Mouse (Mus musculus) forebrain, embryonic 15.5 days (tissue): Measurements from ENCODE around the gene Pcgf2. TPM values are rescaled to one million over a fixed set of nuclear protein-coding genes. Genes with fewer than 3 reads are reported as not detected.

Experiments used
- ATAC-seq: fragments of 200-750 bp; cut with Nextera tagmentation; replicated peaks from 2 replicates; pipeline ENCODE4 v1.8.0; 2017; ENCODE audit warnings: mild to moderate bottlenecking, moderate TSS enrichment, moderate library complexity
- H3K27ac ChIP-seq: fragments of 300-500 bp; sonication (generic); replicated peaks from 2 replicates; pipeline ENCODE4 v1.5.1; 2015; ENCODE audit warnings: mild to moderate bottlenecking, inconsistent platforms
- H3K27me3 ChIP-seq: fragments of 300-500 bp; sonication (generic); 2 replicates; pipeline ENCODE4 v1.6.1; 2015; ENCODE audit warnings: inconsistent platforms
- H3K36me3 ChIP-seq: fragments of 300-500 bp; sonication (generic); 2 replicates; pipeline ENCODE4 v1.6.1; 2015; ENCODE audit warnings: mild to moderate bottlenecking, inconsistent platforms
- H3K4me1 ChIP-seq: fragments of 300-500 bp; sonication (generic); 2 replicates; pipeline ENCODE4 v1.6.1; 2015; ENCODE audit warnings: inconsistent platforms
- H3K4me2 ChIP-seq: fragments of 300-500 bp; sonication (generic); replicated peaks from 2 replicates; pipeline ENCODE4 v1.6.1; 2015; ENCODE audit warnings: mild to moderate bottlenecking, inconsistent platforms
- H3K4me3 ChIP-seq: fragments of 300-500 bp; sonication (generic); 2 replicates; pipeline ENCODE4 v1.5.1; 2015; ENCODE audit warnings: mild to moderate bottlenecking, inconsistent platforms
- H3K9ac ChIP-seq: fragments of 300-500 bp; sonication (generic); replicated peaks from 2 replicates; pipeline ENCODE4 v1.6.1; 2015; ENCODE audit warnings: mild to moderate bottlenecking, inconsistent platforms
- H3K9me3 ChIP-seq: fragments of 300-500 bp; sonication (generic); 2 replicates; pipeline ENCODE4 v1.6.1; 2016; ENCODE audit warnings: inconsistent platforms
- WGBS: fragments of 180-500 bp; shearing (Covaris S2); methylation state at CpG from one replicate; pipeline ENCODE4 v1.1.7; 2015; ENCODE audit warnings: mixed read lengths; 5-methylcytosine and 5-hydroxymethylcytosine counted together
- polyA plus RNA-seq: library from polyadenylated mRNA; unstranded; fragments of >200 nt; fragmentation: Nextera tagmentation; extraction: Ambion mirVana; gene quantifications from 2 replicates; pipeline ENCODE4 v1.2.1, GENCODE M21; 2015

Pcgf2 gene
- polyA plus RNA-seq, 1 experiment from 2014 or later = 18.8 TPM

- Histone ChIP-seq H3K27ac (peak overlapping the region; percentile 98), H3K27me3 (no peaks in the 10 kb centered on the region), H3K36me3 (no peaks in the 10 kb centered on the region), H3K4me3 (peak overlapping the region; percentile 93), H3K9me3 (no peaks in the 10 kb centered on the region), H3K4me1 (peaks cover 59% of the 10 kb centered on the region), H3K9ac (peak overlapping the region; percentile 97), H3K4me2 (peak overlapping the region; percentile 74)
- peak; percentile 14 for ATAC-seq
- 1% methylated on average over 6 of the region's 9 CpGs for WGBS
Observed at GRCm38 (mm10) chr11:97699626-97700002, 683 bp downstream of the Pcgf2 start.

DNA sequence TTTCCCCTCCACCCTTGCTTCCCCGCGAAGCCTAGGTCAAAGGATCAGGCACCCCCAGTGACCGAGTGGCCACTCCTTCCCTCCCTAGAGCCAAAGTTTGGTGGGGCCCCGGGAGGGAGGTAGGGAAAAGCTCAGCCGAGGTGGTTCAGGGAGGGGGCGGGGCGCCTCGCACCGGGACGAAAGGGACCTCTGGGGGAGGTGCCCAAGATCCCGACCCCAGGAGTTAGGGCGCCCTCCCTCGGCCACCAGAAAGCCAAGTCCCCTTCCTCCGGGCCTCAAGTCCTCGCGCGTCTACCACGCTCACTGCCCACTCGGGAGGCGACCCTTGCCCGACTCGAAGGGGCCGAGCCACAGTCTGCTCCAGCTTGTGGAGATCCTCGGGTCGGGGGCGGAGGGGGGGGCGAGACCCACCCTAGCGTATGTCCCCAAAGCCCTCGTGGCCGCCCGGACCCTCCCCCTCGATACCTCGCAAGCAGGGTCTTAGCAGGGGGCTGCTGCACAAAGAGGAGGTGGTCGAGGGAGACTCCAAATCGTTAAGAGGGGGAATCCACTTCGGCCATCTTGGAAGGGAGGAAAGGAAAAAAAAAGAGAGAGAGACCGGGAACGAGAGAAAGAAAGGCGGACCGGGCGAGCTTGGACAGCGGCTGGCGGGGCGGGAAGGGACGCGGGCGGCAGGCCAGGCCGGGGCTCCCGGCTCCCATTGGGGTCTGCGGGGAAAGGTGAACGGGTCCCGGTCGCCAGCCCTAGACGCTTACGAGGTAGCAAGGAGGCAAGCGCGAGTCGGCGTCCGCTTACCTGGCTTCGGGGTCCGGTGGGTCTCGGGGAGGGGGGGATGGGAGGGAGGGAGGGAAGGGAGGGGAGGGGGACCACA lies 1.3 kb downstream of the Pcgf2 start:
- Histone ChIP-seq H3K4me2 (peak overlapping the region; percentile 82), H3K9me3 (no peaks in the 10 kb centered on the region), H3K4me3 (peak overlapping the region; percentile 93), H3K27ac (peak overlapping the region; percentile 98), H3K9ac (peak overlapping the region; percentile 97), H3K27me3 (no peaks in the 10 kb centered on the region), H3K4me1 (peaks cover 59% of the 10 kb centered on the region), H3K36me3 (no peaks in the 10 kb centered on the region)
- WGBS = under 1% methylated on average over 55 of the region's 63 CpGs
- no peak; the same call in 1 of the 2 replicates for ATAC-seq

DNA sequence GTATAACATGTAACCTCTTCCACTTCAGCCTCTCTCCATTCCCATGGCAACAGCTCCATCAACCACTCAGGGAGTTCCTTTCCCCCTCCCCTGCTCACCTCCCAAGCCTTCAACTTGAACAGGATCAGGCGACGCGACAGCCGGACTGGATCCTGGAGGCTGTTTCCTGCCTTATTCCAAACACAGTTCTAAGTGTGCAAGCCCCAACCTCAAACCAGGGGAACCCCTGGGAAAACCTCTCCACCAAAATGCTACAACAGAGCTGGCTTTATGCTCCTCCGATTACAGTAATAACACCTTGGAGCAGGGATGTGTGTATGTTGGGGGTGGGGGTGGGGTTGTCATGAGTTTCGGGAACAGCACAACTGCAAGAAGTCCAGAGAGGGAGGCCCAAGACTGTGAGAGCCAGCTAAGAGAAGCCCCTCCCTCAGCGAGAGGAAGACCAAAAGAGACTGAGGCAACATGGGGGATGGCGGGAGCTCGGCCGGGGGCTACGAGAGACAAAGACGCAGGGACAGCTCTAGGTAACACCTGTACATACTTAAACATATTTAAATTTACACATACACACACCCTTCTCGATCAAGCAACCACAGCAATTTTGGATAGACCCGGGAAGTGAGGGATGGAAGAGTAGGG lies 2.3 kb downstream of the Pcgf2 start:
- H3K4me2 ChIP-seq = peak overlapping the region; percentile 82
- ATAC-seq = no peak
- WGBS = 0% methylated on average over 14 of the region's 14 CpGs
- peak overlapping the region; percentile 93 for H3K4me3 ChIP-seq
- no peaks in the 10 kb centered on the region for H3K27me3 ChIP-seq
- H3K27ac ChIP-seq = peak overlapping the region; percentile 98
- H3K36me3 ChIP-seq = no peaks in the 10 kb centered on the region
- no peaks in the 10 kb centered on the region for H3K9me3 ChIP-seq
- peaks cover 64% of the 10 kb centered on the region for H3K4me1 ChIP-seq
- H3K9ac ChIP-seq = peak overlapping the region; percentile 97

GRCm38 (mm10) chr11:97697199-97697890 lies 3.0 kb downstream of the Pcgf2 start:
- no peaks in the 10 kb centered on the region for H3K9me3 ChIP-seq
- H3K4me1 ChIP-seq = peaks cover 64% of the 10 kb centered on the region
- H3K27me3 ChIP-seq = no peaks in the 10 kb centered on the region
- no peak for ATAC-seq
- H3K4me2 ChIP-seq = peak overlapping the region; percentile 82
- H3K4me3 ChIP-seq = peak overlapping the region; percentile 93
- H3K27ac ChIP-seq = peak overlapping the region; percentile 98
- peaks cover 6% of the 10 kb centered on the region for H3K36me3 ChIP-seq
- peak overlapping the region; percentile 97 for H3K9ac ChIP-seq
- WGBS = 51% methylated on average over 11 of the region's 11 CpGs

DNA sequence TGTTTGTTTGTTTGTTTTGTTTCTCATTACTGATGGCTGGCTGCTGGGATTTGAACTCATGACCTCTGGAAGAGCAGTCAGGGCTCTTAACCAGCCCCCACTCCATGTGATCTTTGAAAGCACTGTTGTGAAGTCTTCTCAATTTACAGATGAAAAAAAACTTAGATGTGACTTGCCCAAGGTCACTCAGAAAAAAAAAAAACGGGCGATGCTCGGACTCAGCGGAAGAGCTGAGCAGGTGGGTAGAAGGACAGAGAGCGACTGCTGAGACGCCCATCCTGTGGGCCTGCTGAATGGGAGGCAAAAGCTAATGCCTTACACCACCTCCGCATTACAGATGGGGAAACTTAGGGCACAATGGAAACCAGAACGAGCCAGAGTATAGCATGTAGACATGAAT lies 3.6 kb downstream of the Pcgf2 start:
- H3K9ac ChIP-seq = peak overlapping the region; percentile 35
- 66% methylated on average over 8 of the region's 8 CpGs for WGBS
- no peaks in the 10 kb centered on the region for H3K27me3 ChIP-seq
- peak overlapping the region; percentile 82 for H3K4me2 ChIP-seq
- H3K4me3 ChIP-seq = peak overlapping the region; percentile 93
- peaks cover 13% of the 10 kb centered on the region for H3K36me3 ChIP-seq
- ATAC-seq = no peak
- peaks cover 59% of the 10 kb centered on the region for H3K4me1 ChIP-seq
- peak overlapping the region; percentile 83 for H3K27ac ChIP-seq
- no peaks in the 10 kb centered on the region for H3K9me3 ChIP-seq

DNA sequence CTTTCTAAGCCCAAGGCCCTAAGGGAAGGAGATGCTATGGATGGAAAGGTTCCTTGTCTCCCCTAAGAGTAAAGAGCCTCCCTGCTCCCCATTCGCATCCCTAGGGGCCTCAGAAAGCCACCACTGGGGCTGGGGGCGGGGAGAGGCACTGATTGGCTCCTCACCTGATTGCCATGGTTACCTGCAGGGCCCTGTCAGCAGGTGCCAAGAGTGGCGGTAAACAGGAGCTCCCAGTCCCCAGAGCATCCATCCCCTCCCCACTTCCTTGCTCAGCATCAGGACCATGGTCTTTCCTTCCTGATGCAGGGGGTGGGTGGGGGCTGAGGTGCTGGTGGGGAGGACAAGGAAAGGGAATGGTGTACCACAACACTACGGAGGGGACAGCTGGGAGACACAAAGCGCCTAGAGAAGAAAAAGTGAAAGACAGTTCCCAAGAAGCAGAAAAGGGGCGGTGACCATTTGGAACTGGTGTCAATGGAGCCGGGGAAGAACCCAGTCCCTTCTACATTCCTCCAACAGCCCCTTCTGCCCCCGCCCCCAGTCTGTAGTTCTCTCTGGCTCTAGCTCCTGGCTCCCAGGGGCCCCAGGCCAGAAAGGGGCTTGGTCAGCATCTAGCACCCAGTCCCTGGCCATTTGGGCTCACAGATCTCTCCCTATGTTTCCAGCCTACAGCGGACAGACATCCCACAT lies 4.4 kb downstream of the Pcgf2 start:
- WGBS = 8% methylated on average over 9 of the region's 9 CpGs
- Histone ChIP-seq H3K4me3 (peak overlapping the region; percentile 93), H3K9ac (peak overlapping the region; percentile 35), H3K4me1 (peaks cover 51% of the 10 kb centered on the region), H3K27me3 (no peaks in the 10 kb centered on the region), H3K36me3 (peaks cover 21% of the 10 kb centered on the region), H3K9me3 (no peaks in the 10 kb centered on the region), H3K4me2 (peak overlapping the region; percentile 82), H3K27ac (peak overlapping the region; percentile 83)
- ATAC-seq = no peak

GRCm38 (mm10) chr11:97694921-97695711 lies 5.2 kb downstream of the Pcgf2 start:
- peak overlapping the region; percentile 83 for H3K27ac ChIP-seq
- H3K36me3 ChIP-seq = peaks cover 28% of the 10 kb centered on the region
- no peaks in the 10 kb centered on the region for H3K27me3 ChIP-seq
- peak overlapping the region; percentile 93 for H3K4me3 ChIP-seq
- H3K4me1 ChIP-seq = peaks cover 48% of the 10 kb centered on the region
- H3K9ac ChIP-seq = peak overlapping the region; percentile 35; the same call in 1 of the 2 replicates
- ATAC-seq = peak; percentile 12; the same call in 1 of the 2 replicates
- no peaks in the 10 kb centered on the region for H3K9me3 ChIP-seq
- H3K4me2 ChIP-seq = peak overlapping the region; percentile 82
- WGBS = 25% methylated on average over 17 of the region's 17 CpGs

DNA sequence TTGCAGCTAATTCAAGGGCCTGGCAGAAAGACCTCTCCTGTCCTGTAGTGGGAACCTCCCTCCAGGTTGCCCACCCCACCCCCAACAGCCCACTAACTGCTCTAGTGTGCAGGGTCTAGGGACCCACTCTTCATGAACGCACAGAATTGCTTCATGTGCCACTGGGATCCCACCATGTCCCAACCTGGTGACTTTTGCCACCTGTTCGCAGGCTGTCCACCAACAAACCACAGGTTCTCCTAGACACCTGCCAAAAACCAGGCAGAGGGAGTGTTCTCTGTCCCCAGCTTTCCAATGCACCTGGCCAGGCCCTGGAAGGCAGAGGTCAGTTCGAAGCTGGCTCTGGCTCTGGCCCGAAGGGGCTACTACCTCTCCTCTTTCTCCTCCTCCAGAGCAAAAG lies 5.9 kb downstream of the Pcgf2 start:
- Histone ChIP-seq H3K27ac (peak overlapping the region; percentile 83), H3K4me1 (peaks cover 48% of the 10 kb centered on the region), H3K4me3 (no peak overlapping the region), H3K36me3 (peaks cover 33% of the 10 kb centered on the region), H3K9me3 (no peaks in the 10 kb centered on the region), H3K4me2 (peak overlapping the region; percentile 82), H3K9ac (0 out of 2 replicates have a peak overlapping the region, but pooled peaks have one; percentile 35), H3K27me3 (no peaks in the 10 kb centered on the region)
- ATAC-seq = no peak
- WGBS = 63% methylated on average over 4 of the region's 4 CpGs

- Histone ChIP-seq H3K9me3 (no peaks in the 10 kb centered on the region), H3K36me3 (peaks cover 42% of the 10 kb centered on the region), H3K27me3 (no peaks in the 10 kb centered on the region), H3K4me3 (no peak overlapping the region), H3K9ac (no peak overlapping the region), H3K4me2 (no peak overlapping the region), H3K4me1 (peaks cover 32% of the 10 kb centered on the region), H3K27ac (no peak overlapping the region)
- no peak for ATAC-seq
- 24% methylated on average over 10 of the region's 10 CpGs for WGBS
Observed at GRCm38 (mm10) chr11:97689861-97690260, 10.4 kb downstream of the Pcgf2 start.

DNA sequence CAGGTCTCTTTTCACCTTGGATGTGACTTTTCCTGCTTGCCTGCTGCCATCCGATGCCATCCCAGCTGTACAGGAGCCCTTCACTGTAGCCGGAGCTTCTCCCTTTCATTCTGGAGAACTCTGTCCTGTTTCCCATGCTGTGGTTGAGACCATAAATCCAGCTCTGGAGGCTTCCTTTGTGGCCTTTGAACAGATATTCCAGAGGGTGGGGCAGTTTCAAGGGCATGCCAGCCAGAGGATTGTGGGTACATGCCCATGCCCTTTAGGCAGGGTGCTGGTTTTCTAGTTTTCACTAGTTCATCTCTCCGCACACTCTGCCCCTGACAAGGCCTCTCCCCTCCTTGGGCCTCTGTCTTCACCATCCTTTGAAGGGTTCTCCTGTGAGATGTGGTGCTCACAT lies 13.2 kb downstream of the Pcgf2 start:
- Histone ChIP-seq H3K27ac (no peak overlapping the region), H3K4me1 (peaks cover 14% of the 10 kb centered on the region), H3K27me3 (no peaks in the 10 kb centered on the region), H3K4me3 (no peak overlapping the region), H3K9me3 (no peaks in the 10 kb centered on the region), H3K4me2 (no peak overlapping the region), H3K36me3 (peaks cover 37% of the 10 kb centered on the region), H3K9ac (no peak overlapping the region)
- WGBS = 86% methylated on average over 3 of the region's 3 CpGs
- no peak for ATAC-seq
